Mouse (Mus musculus): ENCODE data around the gene 1810043G02Rik. TPM values are rescaled to one million over a fixed set of nuclear protein-coding genes. Genes with fewer than 3 reads are reported as not detected.

1810043G02Rik gene
- total RNA-seq, 2 experiments from 2014 or later = 10.5 to 12.3 TPM

Other genes starting within 250 kb of the 1810043G02Rik start
- gene Gm18596, start 235.9 kb upstream of the 1810043G02Rik start, total RNA-seq (2021) = not detected
- gene Gm9736, start 227.2 kb upstream of the 1810043G02Rik start, total RNA-seq (2021) = not detected
- gene Gm3233, start 218.8 kb upstream of the 1810043G02Rik start, total RNA-seq (2021) = not detected
- gene Gm3238, start 207.2 kb upstream of the 1810043G02Rik start, total RNA-seq (2021) = not detected
- gene Gm7138, start 201.6 kb upstream of the 1810043G02Rik start, total RNA-seq (2021) = not detected
- gene Gm3250, start 196.0 kb upstream of the 1810043G02Rik start, total RNA-seq (2021) = not detected
- gene Gm7137, start 190.3 kb upstream of the 1810043G02Rik start, total RNA-seq (2021) = not detected
- not detected for gene Gm9639, start 183.4 kb upstream of the 1810043G02Rik start, total RNA-seq (2021)
- not detected for gene Gm19668, start 179.4 kb upstream of the 1810043G02Rik start, total RNA-seq (2021)
- gene Gm9507, start 166.7 kb upstream of the 1810043G02Rik start, total RNA-seq (2021) = not detected
- not detected for gene Gm2696, start 163.8 kb upstream of the 1810043G02Rik start, total RNA-seq (2021)
- gene Krtap10-4, start 151.4 kb upstream of the 1810043G02Rik start, total RNA-seq (2021) = not detected
- not detected for gene Krtap10-10, start 142.6 kb upstream of the 1810043G02Rik start, total RNA-seq (2021)
- not detected for gene Gm36176, start 131.7 kb upstream of the 1810043G02Rik start, total RNA-seq (2021)
- not detected for gene Gm10318, start 125.7 kb upstream of the 1810043G02Rik start, total RNA-seq (2021)
- not detected for gene Gm3285, start 116.5 kb upstream of the 1810043G02Rik start, total RNA-seq (2021)
- 1 to 10 TPM; 1.2 to 1.4 TPM for gene Lrrc3, start 76.0 kb upstream of the 1810043G02Rik start, total RNA-seq (2021)
- gene Trpm2, start 8.0 kb upstream of the 1810043G02Rik start, total RNA-seq (2021) = under 1 TPM; 0.32 to 0.88 TPM
- 10 to 100 TPM; 17.0 to 21.0 TPM for gene Pfkl, start 31.6 kb downstream of the 1810043G02Rik start, total RNA-seq (2021)
- not detected for gene Dnmt3l, start 63.4 kb downstream of the 1810043G02Rik start, total RNA-seq (2021)
- gene Aire, start 65.1 kb downstream of the 1810043G02Rik start, total RNA-seq (2021) = not detected
- 1 to 10 TPM; 3.4 to 4.4 TPM for gene Icosl, start 90.8 kb downstream of the 1810043G02Rik start, total RNA-seq (2021)
- gene D10Jhu81e, start 191.3 kb downstream of the 1810043G02Rik start, total RNA-seq (2021) = 100 to 1,000 TPM; 111 to 120 TPM
- 10 to 100 TPM in 1 of 2 experiments, 1 to 10 TPM in 1; 8.9 to 10.5 TPM for gene Pwp2, start 206.6 kb downstream of the 1810043G02Rik start, total RNA-seq (2021)